Mouse (Mus musculus) G1E (cell line): Measurements from ENCODE around the gene Neurog3. TPM values are rescaled to one million over a fixed set of nuclear protein-coding genes. Genes with fewer than 3 reads are reported as not detected.

Experiments
- ATAC-seq: 2 replicates; pipeline ENCODE4 v1.8.0; 2016; ENCODE audit warnings: mild to moderate bottlenecking; ENCODE audit not compliant: insufficient number of reproducible peaks, poor library complexity, low FRiP score, severe bottlenecking; ENCODE audit errors: extremely low read depth
- DNase-seq: peaks from one replicate; pipeline ENCODE4 v3.0.0; 2012; ENCODE audit warnings: low spot score
- H3K27me3 ChIP-seq: 2 replicates; pipeline ENCODE4 v1.6.1; 2012; ENCODE audit warnings: mild to moderate bottlenecking, low read length, inconsistent platforms; ENCODE audit not compliant: insufficient read depth
- H3K36me3 ChIP-seq: replicated peaks from 2 replicates; pipeline ENCODE3; 2012; ENCODE audit warnings: mild to moderate bottlenecking, inconsistent platforms
- H3K4me1 ChIP-seq: 2 replicates; pipeline ENCODE4 v1.6.1; 2012; ENCODE audit warnings: low read depth, low read length, inconsistent platforms, mixed read lengths; ENCODE audit not compliant: insufficient read depth
- H3K4me3 ChIP-seq: 2 replicates; pipeline ENCODE4 v1.5.1; 2012; ENCODE audit warnings: low read depth, mild to moderate bottlenecking, inconsistent platforms, low read length, moderate library complexity, mixed read lengths
- H3K9me3 ChIP-seq: replicated peaks from 2 replicates; pipeline ENCODE4 v1.6.1; 2012; ENCODE audit warnings: inconsistent platforms
- CTCF ChIP-seq: IDR thresholded peaks from 2 replicates; pipeline ENCODE4 v1.5.1; 2012; ENCODE audit warnings: low read depth, low read length, inconsistent platforms, mixed read lengths
- GATA1 ChIP-seq: IDR thresholded peaks from 2 replicates; pipeline ENCODE4 v1.6.1; 2012; ENCODE audit warnings: borderline replicate concordance, low read length, inconsistent platforms, mixed read lengths
- GATA2 ChIP-seq: IDR thresholded peaks from 2 replicates; pipeline ENCODE4 v1.6.1; 2012; ENCODE audit warnings: low read depth, low read length, inconsistent platforms, borderline replicate concordance
- POLR2AphosphoS5 ChIP-seq: IDR thresholded peaks from 2 replicates; pipeline ENCODE4 v1.6.1; 2012; ENCODE audit warnings: low read depth, low read length, inconsistent platforms; ENCODE audit not compliant: insufficient replicate concordance
- TAL1 ChIP-seq: conservative IDR thresholded peaks from 2 replicates; pipeline ENCODE4 v1.6.1; 2012; ENCODE audit warnings: low read depth, low read length, inconsistent platforms, mixed read lengths
- polyA plus RNA-seq: library from polyadenylated mRNA; stranded (reverse); fragments of >175 nt; gene quantifications from 2 replicates; pipeline ENCODE4 v1.2.3, GENCODE M21; 2012
- total RNA-seq, 2 experiments: library from RNA; stranded (forward) in 1 of 2; stranded (reverse) in 1 of 2; fragments of 200-1000 nt in 1 of 2; fragments of >200 nt in 1 of 2; fragmentation: Nextera tagmentation in 1 of 2; gene quantifications; 2 replicates each; pipeline ENCODE4 v1.2.3; 2014 to 2017

Gene Neurog3
- total and polyA plus RNA-seq, 3 experiments, result not detected

- DNase-seq (peak; percentile 75), ATAC-seq (no peak)
- TF ChIP-seq CTCF (0 out of 2 replicates have a peak, but pooled peaks have one; percentile 20), GATA1 (no peak)
- Histone ChIP-seq H3K4me3 (peak overlapping the region; percentile 72), H3K9me3 (no peaks in the 10 kb centered on the region), H3K27me3 (peaks cover 8% of the 10 kb centered on the region), H3K36me3 (no peaks in the 10 kb centered on the region), H3K4me1 (peaks cover 5% of the 10 kb centered on the region; the same call in 1 of the 2 replicates)
Observed at GRCm38 (mm10) chr10:62110504-62111206, 22.2 kb upstream of the Neurog3 start.

- no peak for ATAC-seq
- no peak for DNase-seq
- Histone ChIP-seq H3K27me3 (peaks cover 8% of the 10 kb centered on the region), H3K4me3 (peak overlapping the region; percentile 72; the same call in 1 of the 2 replicates), H3K36me3 (no peaks in the 10 kb centered on the region), H3K9me3 (no peaks in the 10 kb centered on the region), H3K4me1 (peaks cover 5% of the 10 kb centered on the region; the same call in 1 of the 2 replicates)
- TF ChIP-seq GATA1 (no peak), CTCF (no peak)
Observed at GRCm38 (mm10) chr10:62111207-62111576, 21.7 kb upstream of the Neurog3 start.

GRCm38 (mm10) chr10:62113865-62114647 lies 18.8 kb upstream of the Neurog3 start:
- Histone ChIP-seq H3K9me3 (no peaks in the 10 kb centered on the region), H3K4me3 (no peak overlapping the region), H3K27me3 (peaks cover 8% of the 10 kb centered on the region), H3K36me3 (no peaks in the 10 kb centered on the region), H3K4me1 (peaks cover 5% of the 10 kb centered on the region; the same call in 1 of the 2 replicates)
- TF ChIP-seq POLR2AphosphoS5 (no peak), TAL1 (no peak), GATA2 (no peak), CTCF (no peak), GATA1 (no peak)
- ATAC-seq, result no peak
- DNase-seq, result no peak

- Histone ChIP-seq H3K4me1 (no peaks in the 10 kb centered on the region), H3K9me3 (no peaks in the 10 kb centered on the region), H3K4me3 (no peak overlapping the region), H3K27me3 (no peaks in the 10 kb centered on the region), H3K36me3 (no peaks in the 10 kb centered on the region)
- TF ChIP-seq CTCF, result peak; percentile 35; the same call in 1 of the 2 replicates
- TF ChIP-seq POLR2AphosphoS5, result no peak
- TF ChIP-seq GATA2, result no peak
- no peak for TF ChIP-seq GATA1
- TF ChIP-seq TAL1, result no peak
- ATAC-seq (no peak), DNase-seq (no peak)
Observed at GRCm38 (mm10) chr10:62127137-62127536, 5.8 kb upstream of the Neurog3 start.

- peaks cover 1% of the 10 kb centered on the region; the same call in 1 of the 2 replicates for H3K27me3 ChIP-seq
- no peaks in the 10 kb centered on the region for H3K9me3 ChIP-seq
- DNase-seq, result no peak
- TF ChIP-seq POLR2AphosphoS5, result no peak
- no peak for TF ChIP-seq GATA2
- no peak overlapping the region for H3K4me3 ChIP-seq
- no peaks in the 10 kb centered on the region for H3K4me1 ChIP-seq
- ATAC-seq, result no peak
- no peaks in the 10 kb centered on the region for H3K36me3 ChIP-seq
Observed at GRCm38 (mm10) chr10:62127711-62128231, 5.1 kb upstream of the Neurog3 start.

- ATAC-seq, result no peak
- TF ChIP-seq POLR2AphosphoS5 (no peak), GATA1 (no peak), TAL1 (no peak), GATA2 (no peak), CTCF (no peak)
Observed at GRCm38 (mm10) chr10:62128316-62128951, 4.5 kb upstream of the Neurog3 start.

More at GRCm38 (mm10) chr10:62128316-62128951, 4.5 kb upstream of the Neurog3 start:
- H3K9me3 ChIP-seq, result no peaks in the 10 kb centered on the region
- no peak overlapping the region for H3K4me3 ChIP-seq
- DNase-seq, result no peak
- H3K36me3 ChIP-seq, result no peaks in the 10 kb centered on the region
- H3K4me1 ChIP-seq, result no peaks in the 10 kb centered on the region
- H3K27me3 ChIP-seq, result peaks cover 8% of the 10 kb centered on the region
